Mouse (Mus musculus): Measurements from ENCODE around the gene Cckar.

- TF ChIP-seq HCFC1 (IDR thresholded peaks at IDR 0.05; ENCODE audit: borderline replicate concordance, insufficient read depth, low read length) (no peak), CHD2 (IDR thresholded peaks at IDR 0.05; ENCODE audit: low read depth, low read length) (no peak), MAFK (IDR thresholded peaks at IDR 0.05; ENCODE audit: insufficient read depth, low read depth, low read length) (no peak), ZNF384 (IDR thresholded peaks at IDR 0.05; ENCODE audit: low read depth, low read length) (no peak)
Measured at GRCm38 (mm10) chr5:53727606-53728005, 20.1 kb upstream of the Cckar start.

All from ES-E14 (cell line).